Mouse (Mus musculus): ENCODE results near the gene Nadk. TPM values are rescaled to one million over a fixed set of nuclear protein-coding genes. Genes with fewer than 3 reads are reported as not detected.

Nadk gene
- polyA plus RNA-seq, 1 experiment from 2014 or later = 40.9 TPM

DNA sequence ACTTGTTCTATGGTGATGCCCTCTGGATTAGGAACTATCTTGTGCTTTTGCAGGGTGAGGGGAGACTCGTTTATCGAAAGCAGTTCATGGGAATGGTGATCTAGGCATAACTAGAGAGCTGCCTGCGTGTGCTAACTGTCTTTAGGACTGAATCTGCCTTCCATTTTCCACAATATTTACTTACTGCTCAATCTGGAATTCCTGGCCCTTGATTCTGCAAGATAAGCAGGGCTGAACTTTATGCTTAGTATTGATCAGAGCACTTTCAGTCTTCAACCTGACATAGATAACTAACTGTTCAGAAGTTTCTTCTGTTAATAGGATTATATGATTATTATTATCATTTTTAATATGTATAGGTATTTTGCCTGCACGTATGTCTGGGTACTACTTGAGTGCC, 43.0 kb downstream of the Nadk start:
- Histone ChIP-seq H3K4me1 (replicated peaks) (peaks cover 15% of the 10 kb centered on the region), H3K36me3 (peaks cover 11% of the 10 kb centered on the region; the same call in 1 of the 2 replicates), H3K27ac (no peak overlapping the region), H3K4me3 (no peak overlapping the region), H3K4me2 (no peak overlapping the region), H3K27me3 (no peaks in the 10 kb centered on the region), H3K9me3 (replicated peaks) (no peaks in the 10 kb centered on the region), H3K9ac (no peak overlapping the region)
- 96% methylated on average over 4 of the region's 4 CpGs for WGBS
- no peak for ATAC-seq (replicated peaks; ENCODE audit: insufficient number of reproducible peaks, insufficient read depth, low FRiP score, low read depth)

- peaks cover 12% of the 10 kb centered on the region for H3K4me1 ChIP-seq (replicated peaks)
- no peaks in the 10 kb centered on the region for H3K27me3 ChIP-seq
- H3K4me3 ChIP-seq = no peak overlapping the region
- no peak overlapping the region for H3K9ac ChIP-seq
- no peak overlapping the region for H3K27ac ChIP-seq
- H3K9me3 ChIP-seq (replicated peaks) = no peaks in the 10 kb centered on the region
- peaks cover 26% of the 10 kb centered on the region; the same call in 1 of the 2 replicates for H3K36me3 ChIP-seq
- ATAC-seq (replicated peaks; ENCODE audit: insufficient number of reproducible peaks, insufficient read depth, low FRiP score, low read depth) = no peak
- H3K4me2 ChIP-seq = no peak overlapping the region
- 80% methylated on average over 2 of the region's 2 CpGs for WGBS
Measured at GRCm38 (mm10) chr4:155606825-155607224, 44.6 kb downstream of the Nadk start.

- H3K4me1 ChIP-seq (replicated peaks) = no peaks in the 10 kb centered on the region
- H3K4me3 ChIP-seq = no peak overlapping the region
- no peaks in the 10 kb centered on the region for H3K27me3 ChIP-seq
- ATAC-seq (replicated peaks; ENCODE audit: insufficient number of reproducible peaks, insufficient read depth, low FRiP score, low read depth) = no peak
- 80% methylated on average over 3 of the region's 3 CpGs for whole genome bisulfite sequencing
- peaks cover 66% of the 10 kb centered on the region for H3K36me3 ChIP-seq
- no peak overlapping the region for H3K4me2 ChIP-seq
- no peak overlapping the region for H3K9ac ChIP-seq
- no peaks in the 10 kb centered on the region for H3K9me3 ChIP-seq (replicated peaks)
- no peak overlapping the region for H3K27ac ChIP-seq
Measured at GRCm38 (mm10) chr4:155611860-155612259, 49.7 kb downstream of the Nadk start.

GRCm38 (mm10) chr4:155613264-155613663, 51.1 kb downstream of the Nadk start:
- no peak overlapping the region for H3K27ac ChIP-seq
- 92% methylated on average over 3 of the region's 3 CpGs for WGBS
- ATAC-seq (replicated peaks; ENCODE audit: insufficient number of reproducible peaks, insufficient read depth, low FRiP score, low read depth) = no peak
- no peak overlapping the region for H3K4me2 ChIP-seq
- no peak overlapping the region for H3K4me3 ChIP-seq
- no peaks in the 10 kb centered on the region for H3K9me3 ChIP-seq (replicated peaks)
- no peak overlapping the region for H3K9ac ChIP-seq
- peaks cover 80% of the 10 kb centered on the region for H3K36me3 ChIP-seq
- H3K4me1 ChIP-seq (replicated peaks) = no peaks in the 10 kb centered on the region
- no peaks in the 10 kb centered on the region for H3K27me3 ChIP-seq

- Histone ChIP-seq H3K4me3 (no peak overlapping the region), H3K9ac (no peak overlapping the region), H3K4me2 (no peak overlapping the region), H3K4me1 (replicated peaks) (0 out of 2 replicates have a peak, but pooled peaks cover under 1% of the 10 kb centered on the region), H3K36me3 (peaks cover 71% of the 10 kb centered on the region), H3K9me3 (replicated peaks) (no peaks in the 10 kb centered on the region), H3K27me3 (no peaks in the 10 kb centered on the region), H3K27ac (no peak overlapping the region)
- WGBS = 78% methylated on average over 5 of the region's 5 CpGs
- ATAC-seq (replicated peaks; ENCODE audit: insufficient number of reproducible peaks, insufficient read depth, low FRiP score, low read depth) = no peak
Measured at GRCm38 (mm10) chr4:155618321-155618720, 56.1 kb downstream of the Nadk start.

DNA sequence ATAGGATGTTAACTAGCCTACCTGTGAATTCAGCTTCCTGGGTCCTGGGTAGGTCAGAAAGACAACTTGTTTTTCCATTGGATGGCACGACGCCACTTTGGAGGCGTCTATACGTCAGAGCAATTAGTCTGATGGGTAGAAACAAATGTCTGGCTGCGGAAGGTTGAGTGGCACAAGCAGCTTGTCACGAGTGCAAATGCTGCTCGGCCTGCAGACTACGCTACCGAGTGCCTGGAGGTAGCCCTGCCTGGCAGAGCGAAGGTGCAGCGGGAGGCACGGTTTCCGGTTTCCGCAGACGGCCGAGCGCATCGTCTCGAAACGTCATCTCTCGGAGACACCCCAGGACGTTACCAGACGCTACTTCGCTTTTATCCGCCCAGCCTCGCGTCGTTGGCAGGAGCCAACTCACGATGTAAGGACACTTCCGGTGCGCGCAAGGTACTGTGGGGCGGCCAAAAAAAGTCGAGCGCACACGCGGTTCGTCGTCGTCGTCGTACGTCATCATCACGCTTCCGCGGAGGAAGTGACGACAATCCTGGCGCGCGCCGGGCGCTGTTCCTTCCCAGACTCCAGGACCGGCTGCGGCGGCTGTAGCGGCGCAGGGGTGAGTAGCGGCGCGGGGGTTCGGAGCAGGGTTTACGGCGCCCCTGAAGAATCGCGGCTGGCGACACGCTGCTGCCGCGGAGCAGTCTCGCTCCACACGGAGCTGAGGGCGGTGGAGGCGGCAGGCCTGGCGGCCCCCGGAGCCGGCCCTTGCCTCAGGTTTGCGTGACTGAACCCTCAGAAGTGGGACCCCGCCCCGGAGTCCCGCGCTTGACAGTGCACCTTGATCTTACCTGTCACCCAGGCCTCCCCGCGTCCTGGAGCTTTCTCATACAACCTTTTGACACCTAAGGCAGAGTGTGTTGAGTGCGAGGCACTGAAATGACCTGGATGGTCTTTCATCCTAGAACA, 62.4 kb downstream of the Nadk start, which contains the start of gene Cdk11b:
Gene Cdk11b, plus strand, starts transcription at position 517 of the 954 bp plus-strand sequence.
- under 1% methylated on average over 84 of the region's 84 CpGs for WGBS
- peak; percentile 100 for ATAC-seq (replicated peaks; ENCODE audit: insufficient number of reproducible peaks, insufficient read depth, low FRiP score, low read depth)
- peak within 1 kb of the TSS; percentile 96 for H3K4me3 ChIP-seq
- peak within 1 kb of the TSS; percentile 95 for H3K27ac ChIP-seq
- H3K4me2 ChIP-seq = peak within 1 kb of the TSS; percentile 84
- H3K9me3 ChIP-seq (replicated peaks) = no peaks in the 10 kb centered on the region
- H3K9ac ChIP-seq = peak within 1 kb of the TSS; percentile 86
- peaks cover 37% of the 10 kb centered on the region for H3K36me3 ChIP-seq
- no peaks in the 10 kb centered on the region for H3K27me3 ChIP-seq
- peaks cover 11% of the 10 kb centered on the region for H3K4me1 ChIP-seq (replicated peaks)

- Histone ChIP-seq H3K36me3 (peaks cover 73% of the 10 kb centered on the region), H3K9ac (no peak overlapping the region), H3K27me3 (no peaks in the 10 kb centered on the region), H3K4me2 (no peak overlapping the region), H3K27ac (no peak overlapping the region), H3K4me1 (replicated peaks) (peaks cover 4% of the 10 kb centered on the region), H3K9me3 (replicated peaks) (no peaks in the 10 kb centered on the region), H3K4me3 (no peak overlapping the region)
- 84% methylated on average over 6 of the region's 6 CpGs for WGBS
- ATAC-seq (replicated peaks; ENCODE audit: insufficient number of reproducible peaks, insufficient read depth, low FRiP score, low read depth) = no peak
Measured at GRCm38 (mm10) chr4:155630267-155630666, 68.1 kb downstream of the Nadk start.

- no peak overlapping the region for H3K9ac ChIP-seq
Measured at GRCm38 (mm10) chr4:155635766-155636499, 73.8 kb downstream of the Nadk start.

More at GRCm38 (mm10) chr4:155635766-155636499, 73.8 kb downstream of the Nadk start:
- no peak overlapping the region for H3K4me3 ChIP-seq
- ATAC-seq (replicated peaks; ENCODE audit: insufficient number of reproducible peaks, insufficient read depth, low FRiP score, low read depth) = no peak
- H3K27ac ChIP-seq = no peak overlapping the region
- H3K36me3 ChIP-seq = peaks cover 87% of the 10 kb centered on the region
- no peaks in the 10 kb centered on the region for H3K9me3 ChIP-seq (replicated peaks)
- H3K4me2 ChIP-seq = no peak overlapping the region
- no peaks in the 10 kb centered on the region for H3K27me3 ChIP-seq
- no peaks in the 10 kb centered on the region for H3K4me1 ChIP-seq (replicated peaks)

Other genes starting within 250 kb of the Nadk start
- gene Prkcz, start 201.0 kb upstream of the Nadk start, polyA plus RNA-seq (2015; fragmentation: Nextera tagmentation; extraction: Ambion mirVana) = 6.3 and 7.3 TPM in 2 replicates
- gene Gabrd, start 164.3 kb upstream of the Nadk start, polyA plus RNA-seq (2015; fragmentation: Nextera tagmentation; extraction: Ambion mirVana) = 0.06 TPM in 1 of 2 replicates, not detected in the other
- gene Cfap74, start 153.2 kb upstream of the Nadk start, polyA plus RNA-seq (2015; fragmentation: Nextera tagmentation; extraction: Ambion mirVana) = 0.60 and 0.82 TPM in 2 replicates
- not detected in 2 replicates for gene Tmem52, start 93.3 kb upstream of the Nadk start, polyA plus RNA-seq (2015; fragmentation: Nextera tagmentation; extraction: Ambion mirVana)
- gene Gnb1, start 71.0 kb upstream of the Nadk start, polyA plus RNA-seq (2015; fragmentation: Nextera tagmentation; extraction: Ambion mirVana) = 308 and 345 TPM in 2 replicates
- gene Slc35e2, start 39.0 kb downstream of the Nadk start, polyA plus RNA-seq (2015; fragmentation: Nextera tagmentation; extraction: Ambion mirVana) = 5.8 and 6.7 TPM in 2 replicates
- 38.4 and 41.8 TPM in 2 replicates for gene Cdk11b, start 62.5 kb downstream of the Nadk start, polyA plus RNA-seq (2015; fragmentation: Nextera tagmentation; extraction: Ambion mirVana)
- not detected in 2 replicates for gene Gm10563, start 83.0 kb downstream of the Nadk start, polyA plus RNA-seq (2015; fragmentation: Nextera tagmentation; extraction: Ambion mirVana)
- 65.5 and 74.9 TPM in 2 replicates for gene Mmp23, start 91.0 kb downstream of the Nadk start, polyA plus RNA-seq (2015; fragmentation: Nextera tagmentation; extraction: Ambion mirVana)
- gene Mib2, start 106.8 kb downstream of the Nadk start, polyA plus RNA-seq (2015; fragmentation: Nextera tagmentation; extraction: Ambion mirVana) = 17.3 and 23.4 TPM in 2 replicates
- gene Fndc10, start 132.0 kb downstream of the Nadk start, polyA plus RNA-seq (2015; fragmentation: Nextera tagmentation; extraction: Ambion mirVana) = 3.8 and 5.0 TPM in 2 replicates
- gene Ssu72, start 142.4 kb downstream of the Nadk start, polyA plus RNA-seq (2015; fragmentation: Nextera tagmentation; extraction: Ambion mirVana) = 97.0 and 107 TPM in 2 replicates
- 0.53 and 0.56 TPM in 2 replicates for gene Tmem240, start 172.4 kb downstream of the Nadk start, polyA plus RNA-seq (2015; fragmentation: Nextera tagmentation; extraction: Ambion mirVana)
- 88.9 and 108 TPM in 2 replicates for gene Atad3a, start 198.7 kb downstream of the Nadk start, polyA plus RNA-seq (2015; fragmentation: Nextera tagmentation; extraction: Ambion mirVana)
- 5.9 and 7.8 TPM in 2 replicates for gene Vwa1, start 212.3 kb downstream of the Nadk start, polyA plus RNA-seq (2015; fragmentation: Nextera tagmentation; extraction: Ambion mirVana)
- 1.7 and 2.0 TPM in 2 replicates for gene Tmem88b, start 223.5 kb downstream of the Nadk start, polyA plus RNA-seq (2015; fragmentation: Nextera tagmentation; extraction: Ambion mirVana)
- gene Ankrd65, start 228.1 kb downstream of the Nadk start, polyA plus RNA-seq (2015; fragmentation: Nextera tagmentation; extraction: Ambion mirVana) = 0.13 TPM in 1 of 2 replicates, not detected in the other
- gene Mrpl20, start 240.5 kb downstream of the Nadk start, polyA plus RNA-seq (2015; fragmentation: Nextera tagmentation; extraction: Ambion mirVana) = 131 TPM in 2 replicates

Data from heart, embryonic 15.5 days (tissue).